Mouse (Mus musculus) urinary bladder, postnatal 4 days (tissue): ENCODE data around the gene Gm3238.
A peak's percentile ranks its signal among the peaks of the same experiment; 100 is the strongest.
"Not testable (repeated sequence)": the region's sequence is repeated elsewhere in the genome, so short reads cannot be mapped to it uniquely, and the experiment has no call there.

Source experiments
- DNase-seq, 2 experiments: peaks; one replicate each; pipeline ENCODE4 v3.0.0; 2021 to 2022; ENCODE audit warnings: low spot score in 2 of 2

Gene Gm3238

DNA sequence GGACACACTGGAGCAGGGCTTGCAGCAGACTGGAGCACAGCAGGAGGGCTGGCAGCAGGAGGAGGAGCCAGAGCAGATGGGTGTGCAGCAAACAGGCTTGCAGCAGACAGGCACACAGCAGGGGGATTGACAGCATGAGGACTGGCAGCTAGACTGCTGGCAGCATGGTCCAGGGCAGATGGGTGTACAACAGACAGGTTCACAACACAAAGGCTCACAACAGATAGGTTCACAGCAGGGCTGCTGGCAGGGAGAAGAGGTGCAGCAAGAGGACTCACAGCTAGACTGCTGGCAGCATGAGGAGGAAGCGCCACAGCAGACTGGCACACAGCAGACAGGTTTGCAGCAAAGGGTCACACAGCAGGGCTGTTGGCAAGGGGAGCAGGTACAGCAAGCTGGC, 20.4 kb downstream of the Gm3238 start:
- not testable (repeated sequence) for DNase-seq

GRCm38 (mm10) chr10:77741924-77742688, 29.0 kb downstream of the Gm3238 start, which contains the start of gene Gm18596:
Gm18596 (minus strand) TSS chr10:77742638.
- DNase-seq: peak in 1 of 2 experiments; percentile 15

- DNase-seq: no peak
Observed at GRCm38 (mm10) chr10:77738929-77739328, 32.2 kb downstream of the Gm3238 start.

GRCm38 (mm10) chr10:77735928-77736327, 35.2 kb downstream of the Gm3238 start:
- DNase-seq: no peak

- no peak for DNase-seq
Observed at GRCm38 (mm10) chr10:77729241-77729640, 41.9 kb downstream of the Gm3238 start.

- DNase-seq: no peak
Observed at GRCm38 (mm10) chr10:77728280-77728679, 42.8 kb downstream of the Gm3238 start.

DNA sequence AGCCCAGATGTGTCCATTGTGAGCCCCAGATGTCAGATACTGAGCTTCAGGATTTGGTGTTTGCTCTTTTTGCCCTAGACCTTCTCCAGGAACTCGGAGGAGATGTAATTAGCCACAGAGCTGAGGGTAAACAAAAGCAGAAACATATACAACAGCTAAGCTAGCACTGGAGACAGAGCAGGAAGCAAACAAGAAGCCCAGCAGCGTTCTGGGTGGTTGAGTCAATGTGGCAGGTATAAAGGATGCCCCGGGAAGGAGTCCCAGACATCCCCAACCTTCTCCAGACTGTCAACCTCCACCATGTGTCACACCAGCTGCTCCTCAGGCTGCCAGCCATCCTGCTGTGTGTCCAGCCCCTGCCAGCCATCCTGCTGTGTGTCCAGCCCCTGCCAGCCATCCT, 44.9 kb downstream of the Gm3238 start, which contains the start of gene Gm10100:
Gm10100 (plus strand) TSS at position 301 of the 400 bp plus-strand sequence.
- DNase-seq: no peak

DNA sequence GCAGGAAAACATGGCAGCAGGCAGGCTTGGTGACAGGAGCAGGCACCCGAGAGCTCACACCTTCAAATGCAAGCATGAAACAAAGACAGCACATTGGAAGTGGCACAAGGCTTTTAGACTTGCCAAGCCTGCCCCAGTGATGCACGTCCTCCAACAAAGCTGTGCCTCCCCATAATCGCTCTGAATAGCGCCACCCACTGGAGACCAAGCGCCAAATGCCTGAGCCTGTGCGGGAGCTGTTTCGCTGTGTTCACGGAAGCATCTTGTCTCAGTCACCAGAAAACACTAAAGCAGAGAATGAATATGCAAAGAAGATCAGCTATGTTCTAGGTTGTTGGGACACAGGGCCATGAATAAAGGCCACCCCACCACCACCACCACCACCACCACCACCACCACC, 46.3 kb downstream of the Gm3238 start:
- no peak for DNase-seq
